Mouse (Mus musculus) B cell, adult (primary cell): ENCODE data around the gene 2410015M20Rik. TPM values are rescaled to one million over a fixed set of nuclear protein-coding genes. Genes with fewer than 3 reads are reported as not detected.

ENCODE experiments used
- total RNA-seq: library from RNA; stranded (reverse); gene quantifications from 4 replicates; pipeline ENCODE4 v1.2.4, GENCODE M21; 2023; ENCODE audit not compliant: inconsistent age

The 2410015M20Rik gene
- total RNA-seq = 84.7 to 87.7 TPM (median 86.4 TPM) in 4 replicates

DNA sequence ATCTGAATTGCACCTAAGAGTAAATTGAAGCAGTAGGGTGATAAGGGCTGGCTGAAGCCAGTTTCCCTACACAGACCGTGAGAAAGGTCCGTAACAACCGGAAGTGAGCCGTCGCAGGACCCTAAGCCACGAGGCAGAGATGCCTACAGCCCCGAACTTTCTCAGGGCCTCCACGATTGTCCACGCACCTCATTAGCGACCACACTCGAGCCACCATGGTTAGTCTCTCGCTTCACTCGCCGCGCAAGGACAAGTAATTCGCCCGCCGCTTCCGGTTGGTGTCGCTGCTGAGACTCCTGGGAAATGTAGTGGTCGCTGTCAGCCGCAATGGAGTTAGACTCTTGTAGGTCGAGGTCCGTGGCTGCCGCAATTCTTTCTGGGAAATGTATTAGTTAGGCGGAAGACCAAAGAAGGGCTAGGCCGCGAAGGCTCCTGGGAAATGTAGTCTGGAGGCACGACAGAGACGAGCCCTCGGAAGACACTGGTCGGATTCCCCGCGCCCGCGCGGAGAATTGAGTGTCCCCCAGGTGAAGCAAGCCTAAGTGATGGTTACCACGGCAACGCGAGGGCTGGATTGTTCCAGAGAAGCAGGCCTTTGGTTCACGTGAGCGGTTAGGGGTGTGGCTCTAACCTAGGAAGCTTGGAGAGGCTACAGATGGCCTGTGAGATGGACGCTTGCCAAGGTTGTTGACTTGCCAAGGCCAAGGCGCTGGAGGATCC is at the start of gene 2410015M20Rik:
2410015M20Rik (minus strand) TSS at position 320 of the 720 bp plus-strand sequence.

GRCm38 (mm10) chr17:56627530-56628277 is 18.1 kb upstream of the 2410015M20Rik start, which contains the start of gene Catsperd:
Catsperd (plus strand) TSS chr17:56628143.

GRCm38 (mm10) chr17:56626754-56627470 is 17.3 kb upstream of the 2410015M20Rik start, which contains the start of gene Lonp1:
Lonp1 (minus strand) TSS chr17:56626887.

DNA sequence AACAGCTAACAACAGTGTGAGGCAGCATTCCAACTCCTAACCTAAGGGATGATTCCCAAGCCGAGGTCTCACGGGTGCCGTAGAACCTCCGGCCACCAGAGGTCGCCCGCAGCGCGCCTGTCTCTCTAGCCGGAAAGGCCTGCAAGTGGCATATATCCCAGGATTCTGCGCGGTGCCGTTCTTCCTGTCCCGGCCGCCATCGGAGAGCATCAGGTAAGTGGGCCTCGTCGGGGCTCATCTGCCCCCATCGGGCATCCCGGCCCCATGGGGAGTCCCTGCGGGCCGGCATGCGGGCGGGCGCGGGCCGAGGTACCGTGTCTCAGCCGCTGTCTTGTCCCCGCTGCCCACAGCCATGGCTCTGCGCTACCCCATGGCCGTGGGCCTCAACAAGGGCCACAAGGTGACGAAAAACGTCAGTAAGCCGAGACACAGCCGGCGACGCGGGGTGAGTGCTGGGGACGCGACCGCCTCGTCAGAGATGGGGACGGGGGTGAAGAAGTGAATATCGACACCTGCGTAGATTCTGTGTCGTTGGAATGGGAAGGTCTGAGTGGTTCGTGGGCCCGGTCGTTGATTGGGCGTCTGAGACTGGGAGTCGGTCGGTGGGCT is 3.8 kb upstream of the 2410015M20Rik start, which contains the start of gene Rpl36:
Rpl36 (plus strand) TSS at position 181 of the 609 bp plus-strand sequence.

GRCm38 (mm10) chr17:56584257-56585130 is 25.1 kb downstream of the 2410015M20Rik start, which contains the start of the genes Safb2 and Safb:
Safb2 (minus strand) TSS chr17:56584585.
Safb (plus strand) TSS chr17:56584825.

Other genes starting within 250 kb of the 2410015M20Rik start
- gene Ptprs, start 133.3 kb downstream of the 2410015M20Rik start, total RNA-seq = 15.5 to 29.4 TPM (median 18.4 TPM) in 4 replicates
- not detected in 4 replicates for gene Znrf4, start 97.3 kb downstream of the 2410015M20Rik start, total RNA-seq
- 9.3 to 13.0 TPM (median 12.5 TPM) in 4 replicates for gene Gm20219, start 55.4 kb downstream of the 2410015M20Rik start, total RNA-seq
- gene Safb2, start 25.2 kb downstream of the 2410015M20Rik start, total RNA-seq = 536 to 604 TPM (median 575 TPM) in 4 replicates
- 297 to 331 TPM (median 301 TPM) in 4 replicates for gene Safb, start 24.9 kb downstream of the 2410015M20Rik start, total RNA-seq
- 1,456 to 1,526 TPM (median 1,498 TPM) in 4 replicates for gene Rpl36, start 3.6 kb upstream of the 2410015M20Rik start, total RNA-seq
- 58.0 to 61.7 TPM (median 59.7 TPM) in 4 replicates for gene Lonp1, start 17.1 kb upstream of the 2410015M20Rik start, total RNA-seq
- not detected in 4 replicates for gene Catsperd, start 18.4 kb upstream of the 2410015M20Rik start, total RNA-seq
- 94.6 to 110 TPM (median 99.9 TPM) in 4 replicates for gene Ranbp3, start 63.5 kb upstream of the 2410015M20Rik start, total RNA-seq
- gene Ndufa11, start 108.0 kb upstream of the 2410015M20Rik start, total RNA-seq = 56.7 to 70.9 TPM (median 65.4 TPM) in 4 replicates
- gene Vmac, start 108.3 kb upstream of the 2410015M20Rik start, total RNA-seq = 10.8 to 21.5 TPM (median 16.6 TPM) in 4 replicates
- not detected in 4 replicates for gene Nrtn, start 147.8 kb upstream of the 2410015M20Rik start, total RNA-seq
- gene Dus3l, start 155.0 kb upstream of the 2410015M20Rik start, total RNA-seq = 76.9 to 84.0 TPM (median 81.5 TPM) in 4 replicates
- gene Prr22, start 160.5 kb upstream of the 2410015M20Rik start, total RNA-seq = 0.35 to 1.5 TPM (median 1.3 TPM) in 4 replicates
- 11.4 to 13.3 TPM (median 11.9 TPM) in 4 replicates for gene Rfx2, start 221.2 kb upstream of the 2410015M20Rik start, total RNA-seq